Mouse (Mus musculus) liver, adult 2 months (tissue): ENCODE results near the gene Cmtr1. TPM values are rescaled to one million over a fixed set of nuclear protein-coding genes. Genes with fewer than 3 reads are reported as not detected.

Experiments used
- DNase-seq: peaks from one replicate; pipeline ENCODE4 v3.0.0-alpha.2; 2011; ENCODE audit warnings: low read depth, low spot score; ENCODE audit errors: extremely low read depth
- H3K27ac ChIP-seq: fragments of 200-500 bp; replicated peaks from 2 replicates; pipeline ENCODE4 v1.5.1; 2012; ENCODE audit warnings: low read depth, mild to moderate bottlenecking, control low read depth, inconsistent platforms, low read length; ENCODE audit not compliant: insufficient read depth
- H3K27me3 ChIP-seq: fragments of 200-500 bp; 2 replicates; pipeline ENCODE4 v1.6.1; 2012; ENCODE audit warnings: mild to moderate bottlenecking, moderate library complexity, low read length, inconsistent platforms; ENCODE audit not compliant: control insufficient read depth, insufficient read depth
- H3K36me3 ChIP-seq: fragments of 200-500 bp; 2 replicates; pipeline ENCODE4 v1.6.1; 2012; ENCODE audit warnings: low read length, inconsistent platforms; ENCODE audit not compliant: control insufficient read depth, insufficient read depth
- H3K4me1 ChIP-seq: fragments of 200-500 bp; 2 replicates; pipeline ENCODE4 v1.6.1; 2011; ENCODE audit warnings: low read length; ENCODE audit not compliant: control insufficient read depth, insufficient read depth
- H3K4me3 ChIP-seq: fragments of 200-500 bp; 2 replicates; pipeline ENCODE4 v1.5.1; 2011; ENCODE audit warnings: low read depth, mild to moderate bottlenecking, control low read depth, low read length, moderate library complexity; ENCODE audit not compliant: insufficient read depth
- H3K79me2 ChIP-seq: fragments of 200-500 bp; 2 replicates; pipeline ENCODE4 v1.6.1; 2012; ENCODE audit warnings: inconsistent platforms, mild to moderate bottlenecking, low read length, moderate library complexity; ENCODE audit not compliant: control insufficient read depth, insufficient read depth
- H3K9ac ChIP-seq: fragments of 200-500 bp; 2 replicates; pipeline ENCODE4 v1.6.1; 2012; ENCODE audit warnings: low read depth, mild to moderate bottlenecking, control low read depth, inconsistent platforms, low read length
- CTCF ChIP-seq: fragments of 200-500 bp; IDR thresholded peaks from 2 replicates; pipeline ENCODE4 v1.5.1; 2011; ENCODE audit warnings: low read depth, low read length, control low read depth
- POLR2A ChIP-seq: fragments of 200-500 bp; IDR thresholded peaks from 2 replicates; pipeline ENCODE4 v1.6.1; 2011; ENCODE audit warnings: low read length, control low read depth; ENCODE audit not compliant: insufficient read depth; ENCODE audit errors: extremely low read depth
- WGBS: fragments of 180-500 bp; shearing (Covaris S2); methylation state at CpG from one replicate; pipeline ENCODE4 v1.1.7; 2018; 5-methylcytosine and 5-hydroxymethylcytosine counted together
- polyA plus RNA-seq: library from polyadenylated mRNA; depleted of rRNA; stranded (reverse); fragments of >200 nt; gene quantifications from 2 replicates; pipeline ENCODE4 v1.2.3, GENCODE M21; 2012
- total RNA-seq: library from RNA; depleted of rRNA; stranded (reverse); fragments of >200 nt; gene quantifications from 2 replicates; pipeline ENCODE4 v1.2.3, GENCODE M21; 2014

The Cmtr1 gene
- total and polyA plus RNA-seq, 2 experiments: 23.4 to 27.7 TPM

- Histone ChIP-seq H3K4me1 (no peaks in the 10 kb centered on the region), H3K27me3 (no peaks in the 10 kb centered on the region), H3K4me3 (no peak overlapping the region), H3K79me2 (no peaks in the 10 kb centered on the region), H3K9ac (no peak overlapping the region), H3K27ac (no peak overlapping the region), H3K36me3 (peaks cover 17% of the 10 kb centered on the region)
- DNase-seq: no peak
- TF ChIP-seq POLR2A (no peak), CTCF (no peak)
- 94% methylated on average over 8 of the region's 8 CpGs for WGBS
Observed at GRCm38 (mm10) chr17:29635492-29635891, 24.9 kb upstream of the Cmtr1 start.

GRCm38 (mm10) chr17:29636118-29636517 is 24.3 kb upstream of the Cmtr1 start:
- WGBS: 75% methylated on average over 5 of the region's 5 CpGs
- peaks cover 19% of the 10 kb centered on the region for H3K36me3 ChIP-seq
- no peak overlapping the region for H3K27ac ChIP-seq
- TF ChIP-seq CTCF (peak; percentile 60), POLR2A (no peak)
- no peak overlapping the region for H3K9ac ChIP-seq
- H3K4me3 ChIP-seq: no peak overlapping the region
- no peak for DNase-seq
- H3K27me3 ChIP-seq: no peaks in the 10 kb centered on the region
- no peaks in the 10 kb centered on the region for H3K79me2 ChIP-seq
- no peaks in the 10 kb centered on the region for H3K4me1 ChIP-seq

- 84% methylated on average over 4 of the region's 4 CpGs for WGBS
- Histone ChIP-seq H3K27me3 (no peaks in the 10 kb centered on the region), H3K79me2 (no peaks in the 10 kb centered on the region), H3K4me3 (no peak overlapping the region), H3K4me1 (no peaks in the 10 kb centered on the region), H3K27ac (no peak overlapping the region), H3K9ac (no peak overlapping the region), H3K36me3 (peaks cover 22% of the 10 kb centered on the region)
- no peak for TF ChIP-seq CTCF
- peak; percentile 22 for DNase-seq
Observed at GRCm38 (mm10) chr17:29637377-29637776, 23.0 kb upstream of the Cmtr1 start.

GRCm38 (mm10) chr17:29637895-29638294 is 22.5 kb upstream of the Cmtr1 start:
- no peaks in the 10 kb centered on the region for H3K27me3 ChIP-seq
- H3K4me3 ChIP-seq: no peak overlapping the region
- H3K9ac ChIP-seq: no peak overlapping the region
- no peak overlapping the region for H3K27ac ChIP-seq
- H3K4me1 ChIP-seq: no peaks in the 10 kb centered on the region
- TF ChIP-seq POLR2A (no peak), CTCF (no peak)
- no peak for DNase-seq
- H3K36me3 ChIP-seq: peaks cover 22% of the 10 kb centered on the region
- 83% methylated on average over 8 of the region's 8 CpGs for WGBS
- no peaks in the 10 kb centered on the region for H3K79me2 ChIP-seq

GRCm38 (mm10) chr17:29640971-29641370 is 19.4 kb upstream of the Cmtr1 start:
- no peak for DNase-seq
- no peaks in the 10 kb centered on the region for H3K27me3 ChIP-seq
- H3K27ac ChIP-seq: no peak overlapping the region
- no peak overlapping the region for H3K4me3 ChIP-seq
- 95% methylated on average over 11 of the region's 11 CpGs for WGBS
- H3K79me2 ChIP-seq: no peaks in the 10 kb centered on the region
- no peak overlapping the region for H3K9ac ChIP-seq
- peaks cover 14% of the 10 kb centered on the region for H3K36me3 ChIP-seq
- H3K4me1 ChIP-seq: no peaks in the 10 kb centered on the region
- TF ChIP-seq POLR2A: no peak
- TF ChIP-seq CTCF: no peak

GRCm38 (mm10) chr17:29642219-29642618 is 18.2 kb upstream of the Cmtr1 start:
- WGBS: 89% methylated on average over 3 of the region's 3 CpGs
- peaks cover 10% of the 10 kb centered on the region for H3K36me3 ChIP-seq

More at GRCm38 (mm10) chr17:29642219-29642618, 18.2 kb upstream of the Cmtr1 start:
- Histone ChIP-seq H3K9ac (no peak overlapping the region), H3K79me2 (no peaks in the 10 kb centered on the region), H3K27ac (no peak overlapping the region), H3K4me1 (no peaks in the 10 kb centered on the region), H3K4me3 (no peak overlapping the region), H3K27me3 (no peaks in the 10 kb centered on the region)
- no peak for DNase-seq
- no peak for TF ChIP-seq CTCF
- TF ChIP-seq POLR2A: no peak
